Mouse (Mus musculus) erythroblast, embryonic 14.5 days (primary cell): Measurements from ENCODE around the gene Odc1.

Source experiments
- GATA1 ChIP-seq: IDR thresholded peaks from 2 replicates; pipeline ENCODE4 v1.6.1; 2012; ENCODE audit warnings: low read length, inconsistent platforms, mixed read lengths
- TAL1 ChIP-seq: IDR thresholded peaks from 3 replicates; pipeline ENCODE4 v1.6.1; 2012; ENCODE audit warnings: low read length, inconsistent platforms, mixed read lengths

- no peak for TF ChIP-seq GATA1
- TF ChIP-seq TAL1, result no peak
These were observed 48.6 kb upstream of the Odc1 start for GRCm38 (mm10) chr12:17495858-17496451.
